Mouse (Mus musculus): ENCODE measurements at regions not wholly inside any gene's neighbourhood (a gene's known extent, or its start where the extent isn't known, plus 50 kb on each side); places are given as distances from the start of the nearest gene placed in this dataset.

DNA sequence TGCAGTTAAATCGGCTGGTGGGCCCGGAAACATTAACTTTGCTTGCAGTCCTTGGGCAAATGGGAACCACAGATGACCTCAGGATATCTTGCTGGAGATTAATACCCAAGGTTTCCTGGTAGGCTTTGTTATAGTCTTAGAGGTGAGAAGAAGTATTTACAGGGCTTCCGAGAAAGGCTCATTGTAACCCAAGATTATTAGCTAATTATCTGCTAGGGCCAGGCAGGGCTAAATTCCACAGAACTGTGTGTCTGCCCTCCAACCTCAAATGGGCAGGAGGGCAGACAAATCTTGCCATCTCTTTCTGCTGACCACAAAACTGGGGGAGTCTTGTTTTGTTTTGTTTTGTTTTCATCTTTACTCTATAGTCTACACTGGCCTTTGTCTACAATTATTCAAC, 209.0 kb downstream of the Sptssa start:
- no peak for DNase-seq

DNA sequence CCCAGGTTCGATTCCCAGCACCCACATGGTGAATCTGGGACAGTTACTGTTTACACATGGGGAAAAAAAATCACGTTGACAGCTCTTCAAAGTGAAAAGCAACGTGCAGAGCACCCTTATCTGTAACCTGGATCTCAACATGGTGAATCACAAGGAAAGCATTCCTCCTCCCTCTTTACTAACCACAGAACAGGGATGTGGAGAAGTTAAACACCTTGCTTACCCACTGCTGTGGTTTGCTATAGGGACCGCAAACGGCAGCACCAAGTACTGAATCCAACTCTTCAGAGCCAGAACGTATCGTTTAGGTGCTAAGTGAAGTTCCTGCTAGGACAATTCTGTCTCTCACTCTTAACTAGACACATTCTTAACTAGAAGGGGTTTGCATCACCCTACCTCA, 210.0 kb downstream of the Sptssa start:
- DNase-seq, result no peak

- DNase-seq, result no peak
Observed at GRCm38 (mm10) chr12:54444416-54444815, 212.0 kb downstream of the Sptssa start.

GRCm38 (mm10) chr12:54443285-54443684, 213.1 kb downstream of the Sptssa start:
- no peak for DNase-seq

GRCm38 (mm10) chr12:54442408-54442807, 214.0 kb downstream of the Sptssa start:
- DNase-seq, result no peak

GRCm38 (mm10) chr12:54440851-54441593, 215.4 kb downstream of the Sptssa start:
- no peak for DNase-seq

GRCm38 (mm10) chr12:54438793-54439192, 217.6 kb downstream of the Sptssa start:
- no peak for DNase-seq

- no peak for DNase-seq
Observed at GRCm38 (mm10) chr12:54425236-54425635, 221.6 kb upstream of the Egln3 start.

DNA sequence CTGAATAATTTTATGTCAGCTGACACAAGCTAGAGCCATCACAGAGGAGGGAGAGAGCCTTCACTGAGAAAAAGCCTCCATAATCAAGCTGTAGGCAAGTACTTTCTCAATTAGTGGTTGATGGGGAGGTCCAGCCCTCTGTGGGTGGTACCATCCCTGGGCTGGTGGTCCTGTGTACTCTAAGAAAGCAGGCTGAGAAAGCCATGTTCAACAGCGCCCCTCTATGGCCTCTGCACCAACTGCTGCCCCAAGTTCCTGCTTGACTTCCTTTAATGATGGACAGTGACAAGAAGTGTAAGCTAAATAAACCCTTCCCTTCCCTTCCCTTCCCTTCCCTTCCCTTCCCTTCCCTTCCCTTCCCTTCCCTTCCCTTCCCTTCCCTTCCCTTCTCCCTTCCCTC, 211.2 kb upstream of the Egln3 start:
- no peak for DNase-seq

DNA sequence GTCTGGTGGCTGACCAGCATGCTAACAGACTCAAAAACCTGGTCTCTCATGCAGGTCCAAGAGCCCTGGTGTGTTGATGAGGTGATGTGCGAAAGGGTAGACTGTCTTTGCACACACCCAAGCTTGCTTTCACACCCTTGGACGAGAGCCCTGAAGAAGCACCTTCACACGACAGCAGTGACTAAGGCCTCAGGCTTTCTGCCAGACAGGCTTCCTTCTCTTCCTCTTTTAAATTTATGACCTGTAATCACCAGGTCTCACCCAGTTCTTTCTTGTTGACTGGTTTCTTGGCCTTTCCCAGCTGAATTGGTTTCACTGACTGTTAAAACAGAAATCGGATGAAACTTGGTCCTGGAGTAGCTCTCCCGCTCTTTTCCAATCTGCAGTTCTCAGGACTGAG, 210.5 kb upstream of the Egln3 start:
- no peak for DNase-seq

- no peak for DNase-seq
Observed at GRCm38 (mm10) chr12:54410038-54410605, 206.5 kb upstream of the Egln3 start.

DNA sequence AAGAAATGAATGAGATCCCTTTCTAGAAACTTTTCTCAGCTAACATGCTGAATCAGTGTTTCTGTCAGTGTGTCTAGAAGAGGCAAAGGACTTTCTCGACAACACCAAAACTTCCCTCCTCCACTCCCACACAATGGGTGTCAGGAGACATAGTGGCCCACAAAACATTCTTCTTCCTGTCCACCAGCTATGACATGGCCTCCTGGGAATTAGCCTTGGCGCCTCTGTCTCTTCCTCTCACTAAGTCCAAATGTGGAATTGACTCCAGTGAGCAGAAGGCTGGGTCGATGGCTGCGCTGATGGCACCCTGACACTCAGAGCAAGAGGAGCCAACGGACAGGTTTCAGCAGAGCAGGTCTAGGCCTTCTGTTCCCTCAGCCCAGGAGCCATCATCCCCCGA, 205.2 kb upstream of the Egln3 start:
- DNase-seq, result no peak

DNA sequence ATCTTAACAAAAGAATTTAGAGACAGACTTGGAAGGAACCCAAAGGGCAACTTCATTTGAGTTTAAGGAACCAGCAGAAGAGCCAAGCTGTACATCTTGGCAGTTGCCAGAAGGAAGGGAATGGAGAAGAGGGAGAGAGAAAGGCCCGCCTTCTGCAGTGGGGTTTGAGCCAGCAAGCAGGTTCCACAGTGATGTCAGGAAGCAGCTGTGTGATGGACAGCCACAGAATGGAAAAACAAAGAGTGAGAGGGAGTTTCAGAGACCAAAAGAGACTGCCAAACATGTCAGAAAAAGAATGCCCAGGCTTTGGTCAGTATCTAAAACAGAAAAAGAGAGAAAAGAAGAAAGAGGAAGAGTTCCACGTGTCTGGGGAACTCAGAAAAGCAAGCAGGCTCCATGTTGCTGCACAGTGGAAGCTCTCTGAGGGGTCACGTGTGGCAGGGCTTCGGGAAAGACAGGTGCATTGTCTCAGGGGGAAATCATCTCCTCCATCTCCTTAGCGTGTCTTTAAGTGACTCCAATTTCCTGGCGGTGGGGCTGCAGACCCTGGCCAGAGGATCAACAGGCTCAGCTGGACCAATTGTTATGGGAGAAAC, 203.7 kb upstream of the Egln3 start:
- DNase-seq, result no peak

DNA sequence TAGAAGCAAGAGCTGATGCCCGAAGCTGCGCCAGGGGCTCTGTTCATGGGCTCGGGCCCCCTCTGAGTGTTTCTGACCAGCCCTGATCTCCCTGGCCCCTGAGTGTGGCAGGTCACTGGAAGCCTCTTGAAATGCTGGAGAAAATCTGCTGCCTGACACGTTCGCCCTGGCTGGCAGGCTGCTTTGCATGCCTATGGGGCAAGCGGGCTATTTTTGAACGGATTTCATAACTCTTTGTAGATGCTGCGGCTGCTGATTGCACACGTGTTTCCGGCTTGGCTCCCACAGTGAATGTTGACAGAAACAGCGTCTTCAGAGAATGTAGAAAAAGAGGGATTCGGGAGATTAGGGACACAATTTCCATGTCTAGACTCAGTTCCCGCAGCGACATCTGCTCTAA, 201.4 kb upstream of the Egln3 start:
- peak; percentile 4 for DNase-seq

DNA sequence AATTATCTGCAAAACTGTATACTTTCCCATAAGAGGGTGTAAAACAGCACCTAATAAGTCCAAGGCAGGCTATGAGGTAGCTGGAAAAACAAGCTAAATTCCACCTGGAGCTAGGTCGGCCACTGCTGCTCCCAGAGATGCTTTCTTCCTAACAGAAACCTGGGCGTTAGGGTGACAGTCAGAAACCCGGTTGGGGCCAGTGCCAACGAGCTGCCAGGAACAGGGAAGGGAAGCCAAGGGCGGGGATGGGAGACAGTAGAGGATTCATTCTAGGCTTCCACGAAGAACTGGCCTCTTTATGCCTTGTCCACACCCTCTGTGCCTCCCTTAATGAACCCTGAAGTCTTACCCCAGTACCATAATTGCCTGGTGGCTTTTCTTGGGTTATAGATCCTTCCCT, 198.9 kb upstream of the Egln3 start:
- no peak for DNase-seq

DNA sequence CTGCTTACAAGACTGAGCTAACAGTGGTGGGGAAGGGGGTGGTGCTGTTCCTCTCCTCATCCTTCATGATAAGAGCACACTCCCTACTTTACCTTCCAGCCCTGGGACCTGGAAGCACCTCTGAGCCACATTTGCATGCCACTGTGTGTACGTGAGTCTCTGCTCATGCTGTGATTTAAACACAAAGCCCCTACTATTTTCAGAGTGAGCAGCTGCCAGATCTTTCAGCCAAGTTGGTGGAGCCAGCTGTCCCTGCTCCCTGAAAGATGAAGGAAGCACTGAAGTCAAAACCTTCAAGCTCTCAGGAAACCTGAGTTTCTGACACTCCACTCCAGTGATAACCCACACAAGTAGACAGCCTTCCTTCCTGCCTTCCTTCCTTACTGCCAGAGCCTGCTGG, 198.0 kb upstream of the Egln3 start:
- no peak for DNase-seq

- no peak for DNase-seq
Observed at GRCm38 (mm10) chr12:54400084-54400483, 196.4 kb upstream of the Egln3 start.

DNA sequence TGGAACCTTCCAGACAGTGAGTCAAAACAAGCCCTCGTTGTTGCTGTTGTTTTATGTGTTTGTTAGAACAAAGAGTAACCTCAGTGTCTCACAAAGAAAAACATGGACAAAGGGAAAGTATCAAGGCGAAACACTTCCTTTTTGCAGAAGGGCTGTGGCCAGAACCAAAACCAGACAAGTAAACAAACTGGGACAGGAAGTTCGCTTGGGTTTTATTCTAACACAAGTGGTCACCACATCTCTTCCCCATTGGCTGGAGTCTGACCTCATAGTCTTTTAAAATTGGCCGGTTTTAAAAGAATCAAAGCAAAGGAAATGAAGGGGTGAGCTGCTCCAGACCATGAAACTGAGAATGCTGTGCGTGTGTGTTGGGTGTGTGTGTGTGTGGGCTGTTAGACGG, 194.4 kb upstream of the Egln3 start:
- no peak for DNase-seq

- no peak for DNase-seq
Observed at GRCm38 (mm10) chr12:54396952-54397351, 193.3 kb upstream of the Egln3 start.

DNA sequence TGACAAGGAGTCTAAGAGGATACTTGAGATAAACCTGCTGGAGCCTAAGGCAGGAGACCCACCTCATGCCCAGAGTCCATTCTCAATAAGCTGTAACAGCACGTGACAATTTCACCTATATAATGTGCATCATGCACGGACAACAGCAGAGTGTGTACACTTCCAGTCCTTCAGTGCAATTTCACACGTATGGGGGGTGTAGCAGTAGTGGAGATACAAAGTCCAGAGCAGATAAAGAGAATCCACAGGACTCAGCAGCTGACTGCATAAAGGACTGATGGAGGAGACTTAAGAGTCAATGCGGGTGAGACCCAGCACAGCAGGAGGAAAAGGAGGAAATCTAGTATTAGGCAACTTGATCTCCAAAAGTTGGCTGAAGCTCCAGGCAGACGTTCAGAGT, 192.7 kb upstream of the Egln3 start:
- DNase-seq, result no peak

- no peak for DNase-seq
Observed at GRCm38 (mm10) chr12:54385401-54385800, 181.7 kb upstream of the Egln3 start.

DNA sequence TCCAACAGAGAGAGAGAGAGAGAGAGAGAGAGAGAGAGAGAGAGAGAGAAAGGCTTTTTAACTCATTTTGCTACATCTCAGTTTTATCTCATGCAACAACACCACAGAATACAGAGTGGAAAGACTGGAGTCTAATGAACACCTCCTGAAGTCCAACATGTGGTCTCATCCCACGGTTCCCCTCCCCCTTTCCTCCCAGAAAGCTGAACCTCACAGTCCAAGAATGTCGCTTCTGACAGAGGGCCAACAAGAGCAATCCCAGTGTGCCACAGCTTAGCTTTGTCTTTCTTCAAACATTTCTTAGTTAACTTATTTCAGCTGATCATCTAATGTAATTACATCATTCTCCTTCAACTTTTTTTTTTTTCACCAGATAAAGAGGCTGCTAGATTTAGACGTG, 180.5 kb upstream of the Egln3 start:
- no peak for DNase-seq

DNA sequence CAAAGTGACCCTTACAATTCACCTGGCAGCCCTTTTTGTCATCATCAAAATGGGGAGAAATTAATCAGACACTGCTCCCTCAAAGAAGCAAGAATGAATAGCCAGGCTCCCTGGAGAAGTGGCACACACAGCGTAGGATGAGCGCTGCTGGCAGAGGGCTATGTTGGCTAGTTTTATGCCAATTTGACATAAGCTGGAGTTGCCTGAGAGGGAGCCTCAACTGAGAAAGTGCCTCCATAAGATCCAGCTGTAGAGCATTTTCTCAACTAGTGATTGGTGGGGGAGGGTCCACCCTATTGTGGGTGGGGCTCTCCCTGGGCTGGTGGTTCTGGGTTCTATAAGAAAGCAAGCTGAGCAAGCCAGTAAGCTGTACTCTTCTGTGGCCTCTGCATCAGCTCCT, 179.3 kb upstream of the Egln3 start:
- no peak for DNase-seq

DNA sequence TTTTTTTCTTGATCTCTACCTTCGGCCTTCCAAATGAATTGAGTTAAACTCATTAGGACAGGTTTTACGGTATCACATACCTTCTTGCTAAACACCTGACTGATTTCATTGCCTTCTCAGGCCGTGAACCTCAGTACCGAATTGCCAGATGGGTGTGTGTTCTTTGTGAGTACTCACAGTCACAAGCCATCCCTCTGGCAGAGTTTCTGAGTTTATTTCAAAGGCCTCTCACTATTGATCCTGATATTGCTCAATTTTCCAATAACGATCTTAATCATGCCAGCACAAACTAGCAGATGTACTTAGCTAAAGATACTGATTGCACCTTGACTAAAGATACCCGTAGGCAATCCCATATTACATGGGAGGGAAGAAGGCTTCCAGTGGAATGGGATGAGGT, 178.4 kb upstream of the Egln3 start:
- no peak for DNase-seq

- no peak for DNase-seq
Observed at GRCm38 (mm10) chr12:54380322-54380721, 176.7 kb upstream of the Egln3 start.

All from cerebellum, adult 11-12 months (tissue).